Mouse (Mus musculus): ENCODE measurements at regions not wholly inside any gene's neighbourhood (a gene's known extent, or its start where the extent isn't known, plus 50 kb on each side); places are given as distances from the start of the nearest gene placed in this dataset.
A peak's percentile ranks its signal among the peaks of the same experiment; 100 is the strongest.

DNA sequence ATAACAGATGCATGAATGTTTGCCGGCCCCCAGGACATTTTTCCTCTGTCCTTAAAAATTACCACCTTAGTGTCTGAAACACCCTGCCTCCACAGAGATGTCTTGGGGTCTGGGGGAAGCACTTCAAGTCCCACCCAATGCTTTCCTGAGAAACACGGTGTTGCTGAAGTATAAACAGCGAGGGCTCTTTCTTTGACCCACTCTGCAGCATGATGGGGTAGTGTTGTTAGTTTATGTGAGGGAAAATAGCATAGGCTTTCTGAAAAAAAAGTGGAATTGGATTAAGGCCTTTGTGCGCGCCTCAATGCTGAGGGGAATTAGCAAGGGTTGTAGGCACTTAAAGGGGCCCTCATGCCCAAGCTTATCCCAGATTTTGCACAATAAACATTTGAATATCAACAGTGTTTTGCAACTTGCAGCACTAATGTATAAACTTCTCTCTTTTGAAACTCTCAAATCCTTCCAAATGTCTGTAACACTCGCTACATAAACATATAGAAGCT is 201.8 kb downstream of the Nr2f2 start:
- H3K4me3 ChIP-seq (ENCODE audit: low read length) = no peak overlapping the region
- WGBS = 59% methylated on average over 6 of the region's 6 CpGs
- H3K4me1 ChIP-seq (ENCODE audit: control insufficient read depth, insufficient read depth, low read length) = no peaks in the 10 kb centered on the region
- no peak overlapping the region for H3K4me2 ChIP-seq (ENCODE audit: low read depth, low read length)
- H3K27ac ChIP-seq (ENCODE audit: low read length) = no peak overlapping the region
- no peak for ATAC-seq (replicated peaks; ENCODE audit: extremely low read depth, insufficient read depth, low FRiP score)
- no peaks in the 10 kb centered on the region for H3K27me3 ChIP-seq (ENCODE audit: control insufficient read depth, insufficient read depth, low read length)
- no peaks in the 10 kb centered on the region for H3K36me3 ChIP-seq (ENCODE audit: control insufficient read depth, insufficient read depth)
- no peaks in the 10 kb centered on the region for H3K9me3 ChIP-seq (replicated peaks; ENCODE audit: control insufficient read depth, low read length)
- H3K9ac ChIP-seq (ENCODE audit: low read length) = no peak overlapping the region

DNA sequence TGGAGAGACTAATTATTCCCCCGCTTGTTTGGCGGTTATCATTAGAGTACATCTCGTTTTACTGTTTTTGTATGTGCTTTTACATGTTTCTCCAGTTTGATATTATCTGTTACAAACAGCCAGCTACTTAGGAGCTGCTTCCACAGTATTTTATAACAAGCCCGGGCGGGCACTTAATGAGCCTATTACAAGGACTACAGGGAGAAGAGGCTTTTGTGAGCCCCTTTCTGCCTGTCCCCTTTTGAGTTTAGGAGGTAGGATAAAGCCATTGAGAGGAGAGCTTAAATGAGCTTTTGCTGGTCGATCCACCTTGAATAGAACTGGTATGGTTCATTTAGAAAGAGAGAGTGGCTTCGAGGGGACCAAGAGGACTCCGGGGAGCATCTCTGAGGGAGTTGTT is 208.0 kb downstream of the Nr2f2 start:
- ATAC-seq (replicated peaks; ENCODE audit: extremely low read depth, insufficient read depth, low FRiP score) = no peak
- Histone ChIP-seq H3K9me3 (replicated peaks; ENCODE audit: control insufficient read depth, low read length) (no peaks in the 10 kb centered on the region), H3K9ac (ENCODE audit: low read length) (no peak overlapping the region), H3K4me1 (ENCODE audit: control insufficient read depth, insufficient read depth, low read length) (no peaks in the 10 kb centered on the region), H3K36me3 (ENCODE audit: control insufficient read depth, insufficient read depth) (no peaks in the 10 kb centered on the region), H3K27me3 (ENCODE audit: control insufficient read depth, insufficient read depth, low read length) (no peaks in the 10 kb centered on the region), H3K27ac (ENCODE audit: low read length) (no peak overlapping the region), H3K4me2 (ENCODE audit: low read depth, low read length) (no peak overlapping the region), H3K4me3 (ENCODE audit: low read length) (no peak overlapping the region)
- 81% methylated on average over 8 of the region's 8 CpGs for WGBS

DNA sequence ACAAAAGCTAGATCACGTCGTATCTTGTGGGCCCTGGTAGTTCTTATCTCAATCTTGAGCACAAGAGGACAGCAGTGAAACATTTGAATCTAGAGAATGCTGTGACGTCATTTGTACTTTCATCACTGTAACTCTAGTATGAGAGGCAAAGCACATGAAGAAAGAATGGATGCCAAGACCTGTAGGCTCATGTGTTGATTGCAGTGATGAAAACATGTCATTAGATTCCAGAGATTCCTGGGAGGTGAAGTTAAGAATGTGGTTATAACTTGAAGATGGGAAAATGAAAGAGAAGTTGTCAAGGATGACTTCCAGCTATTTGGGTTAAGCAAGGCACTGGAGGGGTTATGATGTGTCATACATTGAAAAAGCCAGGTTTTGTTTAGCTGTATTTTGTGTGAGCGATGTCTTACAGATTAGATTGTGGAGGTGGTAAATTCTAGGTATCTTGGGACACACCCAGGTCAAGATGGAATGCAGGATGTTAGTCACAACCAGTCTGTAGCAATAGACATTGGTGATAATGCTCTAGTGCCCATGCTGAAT is 221.7 kb downstream of the Nr2f2 start:
- 44% methylated on average over 4 of the region's 4 CpGs for WGBS
- Histone ChIP-seq H3K9me3 (replicated peaks; ENCODE audit: control insufficient read depth, low read length) (no peaks in the 10 kb centered on the region), H3K36me3 (ENCODE audit: control insufficient read depth, insufficient read depth) (no peaks in the 10 kb centered on the region), H3K4me1 (ENCODE audit: control insufficient read depth, insufficient read depth, low read length) (no peaks in the 10 kb centered on the region), H3K27me3 (ENCODE audit: control insufficient read depth, insufficient read depth, low read length) (no peaks in the 10 kb centered on the region), H3K9ac (ENCODE audit: low read length) (no peak overlapping the region), H3K4me3 (ENCODE audit: low read length) (no peak overlapping the region), H3K4me2 (ENCODE audit: low read depth, low read length) (no peak overlapping the region), H3K27ac (ENCODE audit: low read length) (no peak overlapping the region)
- ATAC-seq (replicated peaks; ENCODE audit: extremely low read depth, insufficient read depth, low FRiP score) = no peak

DNA sequence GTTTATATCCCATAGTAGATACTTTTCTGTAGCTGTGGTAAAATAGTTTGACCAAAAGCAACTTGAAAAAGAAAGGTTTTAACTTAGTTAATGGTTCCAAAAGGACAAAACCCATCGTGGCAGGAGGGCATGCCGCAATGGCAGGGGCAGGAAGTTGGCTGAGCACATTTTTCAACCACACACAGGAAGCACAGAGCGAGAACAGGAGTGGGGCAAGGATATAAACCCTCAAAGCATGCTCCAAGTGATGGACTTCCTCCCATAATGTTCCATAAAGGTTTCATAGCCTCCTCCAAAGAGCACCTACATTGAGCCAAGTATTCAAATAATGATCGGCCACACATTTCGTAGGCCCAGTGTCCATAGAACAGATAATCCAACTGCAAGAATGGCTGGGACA is 229.7 kb downstream of the Nr2f2 start:
- Histone ChIP-seq H3K9me3 (replicated peaks; ENCODE audit: control insufficient read depth, low read length) (no peaks in the 10 kb centered on the region), H3K27me3 (ENCODE audit: control insufficient read depth, insufficient read depth, low read length) (no peaks in the 10 kb centered on the region), H3K4me2 (ENCODE audit: low read depth, low read length) (no peak overlapping the region), H3K27ac (ENCODE audit: low read length) (no peak overlapping the region), H3K36me3 (ENCODE audit: control insufficient read depth, insufficient read depth) (no peaks in the 10 kb centered on the region), H3K9ac (ENCODE audit: low read length) (no peak overlapping the region), H3K4me1 (ENCODE audit: control insufficient read depth, insufficient read depth, low read length) (no peaks in the 10 kb centered on the region), H3K4me3 (ENCODE audit: low read length) (no peak overlapping the region)
- 80% methylated on average over 5 of the region's 5 CpGs for WGBS
- no peak for ATAC-seq (replicated peaks; ENCODE audit: extremely low read depth, insufficient read depth, low FRiP score)

DNA sequence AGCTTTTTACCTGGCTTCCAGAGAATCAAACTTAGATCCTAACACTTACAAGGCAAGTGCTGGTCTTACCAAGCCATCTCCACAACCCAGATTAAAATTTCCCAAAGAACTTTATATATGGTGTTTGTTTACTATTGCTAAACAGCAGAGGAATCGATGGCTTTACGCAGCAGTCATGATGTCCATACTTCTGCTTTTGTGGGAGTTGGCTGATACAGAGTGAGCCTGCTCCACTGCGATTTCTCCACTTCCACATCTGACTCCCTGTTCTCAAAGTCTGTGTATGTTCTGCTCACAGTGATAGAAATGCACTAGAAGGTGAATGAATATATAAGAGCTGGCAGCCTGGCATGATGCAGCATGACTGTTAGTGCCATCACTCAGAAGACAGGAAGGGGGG is 231.1 kb downstream of the Nr2f2 start:
- no peaks in the 10 kb centered on the region for H3K36me3 ChIP-seq (ENCODE audit: control insufficient read depth, insufficient read depth)
- no peak overlapping the region for H3K27ac ChIP-seq (ENCODE audit: low read length)
- H3K4me3 ChIP-seq (ENCODE audit: low read length) = no peak overlapping the region
- no peak overlapping the region for H3K4me2 ChIP-seq (ENCODE audit: low read depth, low read length)
- no peaks in the 10 kb centered on the region for H3K27me3 ChIP-seq (ENCODE audit: control insufficient read depth, insufficient read depth, low read length)
- no peaks in the 10 kb centered on the region for H3K9me3 ChIP-seq (replicated peaks; ENCODE audit: control insufficient read depth, low read length)
- no peak for ATAC-seq (replicated peaks; ENCODE audit: extremely low read depth, insufficient read depth, low FRiP score)
- no peaks in the 10 kb centered on the region for H3K4me1 ChIP-seq (ENCODE audit: control insufficient read depth, insufficient read depth, low read length)
- 82% methylated on average over 3 of the region's 3 CpGs for WGBS
- H3K9ac ChIP-seq (ENCODE audit: low read length) = no peak overlapping the region

DNA sequence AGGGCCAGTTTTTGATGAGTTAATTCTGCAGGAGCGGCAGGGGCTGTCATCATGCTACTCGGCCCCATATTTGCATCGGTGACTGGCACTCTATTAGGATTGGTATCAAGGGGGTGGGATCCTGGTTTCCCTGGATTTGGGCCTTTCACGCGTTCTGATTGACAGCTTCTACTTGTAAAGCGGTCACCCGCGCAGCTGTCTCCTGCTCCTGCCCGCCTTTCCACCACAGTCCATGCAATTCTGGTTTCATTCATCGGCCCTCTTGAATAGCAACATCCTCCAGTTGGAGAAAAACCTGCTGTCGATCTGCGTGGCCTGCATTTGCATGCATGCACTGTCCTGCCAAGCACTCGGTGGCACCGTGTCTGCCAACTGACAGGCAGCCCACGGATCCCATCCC is 236.6 kb downstream of the Nr2f2 start:
- WGBS = 76% methylated on average over 15 of the region's 15 CpGs
- no peaks in the 10 kb centered on the region for H3K36me3 ChIP-seq (ENCODE audit: control insufficient read depth, insufficient read depth)
- H3K4me2 ChIP-seq (ENCODE audit: low read depth, low read length) = no peak overlapping the region
- no peak overlapping the region for H3K27ac ChIP-seq (ENCODE audit: low read length)
- ATAC-seq (replicated peaks; ENCODE audit: extremely low read depth, insufficient read depth, low FRiP score) = no peak
- H3K4me1 ChIP-seq (ENCODE audit: control insufficient read depth, insufficient read depth, low read length) = no peaks in the 10 kb centered on the region
- H3K9ac ChIP-seq (ENCODE audit: low read length) = no peak overlapping the region
- no peaks in the 10 kb centered on the region for H3K27me3 ChIP-seq (ENCODE audit: control insufficient read depth, insufficient read depth, low read length)
- no peaks in the 10 kb centered on the region for H3K9me3 ChIP-seq (replicated peaks; ENCODE audit: control insufficient read depth, low read length)
- no peak overlapping the region for H3K4me3 ChIP-seq (ENCODE audit: low read length)

DNA sequence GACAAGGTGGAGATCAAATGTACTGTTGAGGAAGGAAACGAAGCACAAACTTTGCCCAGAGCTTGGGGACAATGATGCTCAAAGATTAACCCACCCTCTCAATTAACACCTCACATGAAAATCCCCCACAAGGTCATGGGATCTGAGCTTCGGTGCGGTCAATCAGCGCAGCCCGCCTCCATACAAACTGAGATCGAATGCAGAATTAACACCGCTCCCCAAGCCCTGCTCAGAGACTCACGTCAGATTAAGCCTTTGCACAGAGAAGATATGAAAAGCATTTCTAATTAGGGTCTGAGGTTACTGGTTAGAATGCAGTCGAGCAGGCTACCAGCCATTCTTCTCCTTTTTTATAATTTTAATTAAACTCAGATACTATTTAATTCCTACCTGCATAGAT is 243.7 kb downstream of the Nr2f2 start:
- Histone ChIP-seq H3K4me2 (ENCODE audit: low read depth, low read length) (no peak overlapping the region), H3K36me3 (ENCODE audit: control insufficient read depth, insufficient read depth) (no peaks in the 10 kb centered on the region), H3K4me3 (ENCODE audit: low read length) (no peak overlapping the region), H3K4me1 (ENCODE audit: control insufficient read depth, insufficient read depth, low read length) (no peaks in the 10 kb centered on the region), H3K27ac (ENCODE audit: low read length) (no peak overlapping the region), H3K9ac (ENCODE audit: low read length) (no peak overlapping the region), H3K9me3 (replicated peaks; ENCODE audit: control insufficient read depth, low read length) (no peaks in the 10 kb centered on the region), H3K27me3 (ENCODE audit: control insufficient read depth, insufficient read depth, low read length) (peaks cover 3% of the 10 kb centered on the region; the same call in 1 of the 2 replicates)
- no peak for ATAC-seq (replicated peaks; ENCODE audit: extremely low read depth, insufficient read depth, low FRiP score)
- 77% methylated on average over 9 of the region's 9 CpGs for WGBS

DNA sequence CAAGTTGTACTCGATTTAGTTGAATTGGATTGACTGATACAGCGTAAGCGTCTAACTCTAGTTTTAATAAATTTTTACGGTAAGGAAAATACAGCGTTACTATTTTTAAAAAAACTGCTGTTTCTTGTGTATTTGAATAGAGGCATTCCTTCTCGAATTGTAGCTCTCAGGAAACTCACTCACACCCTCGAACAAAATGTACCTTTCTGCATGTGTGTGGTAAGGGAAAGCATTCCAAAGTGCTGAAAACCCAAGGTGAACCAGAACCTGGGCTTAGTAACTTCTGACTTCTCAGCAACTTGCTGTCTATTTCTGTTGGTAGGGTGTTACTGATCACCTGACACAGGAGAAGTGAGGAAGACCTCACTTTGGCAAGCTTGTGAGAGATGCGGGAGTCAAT is 247.0 kb downstream of the Nr2f2 start:
- peaks cover 9% of the 10 kb centered on the region for H3K27me3 ChIP-seq (ENCODE audit: control insufficient read depth, insufficient read depth, low read length)
- no peak for ATAC-seq (replicated peaks; ENCODE audit: extremely low read depth, insufficient read depth, low FRiP score)
- H3K27ac ChIP-seq (ENCODE audit: low read length) = no peak overlapping the region
- no peak overlapping the region for H3K4me3 ChIP-seq (ENCODE audit: low read length)
- no peak overlapping the region for H3K4me2 ChIP-seq (ENCODE audit: low read depth, low read length)
- 77% methylated on average over 8 of the region's 8 CpGs for WGBS
- H3K36me3 ChIP-seq (ENCODE audit: control insufficient read depth, insufficient read depth) = no peaks in the 10 kb centered on the region
- no peak overlapping the region for H3K9ac ChIP-seq (ENCODE audit: low read length)
- H3K4me1 ChIP-seq (ENCODE audit: control insufficient read depth, insufficient read depth, low read length) = no peaks in the 10 kb centered on the region
- H3K9me3 ChIP-seq (replicated peaks; ENCODE audit: control insufficient read depth, low read length) = no peaks in the 10 kb centered on the region

DNA sequence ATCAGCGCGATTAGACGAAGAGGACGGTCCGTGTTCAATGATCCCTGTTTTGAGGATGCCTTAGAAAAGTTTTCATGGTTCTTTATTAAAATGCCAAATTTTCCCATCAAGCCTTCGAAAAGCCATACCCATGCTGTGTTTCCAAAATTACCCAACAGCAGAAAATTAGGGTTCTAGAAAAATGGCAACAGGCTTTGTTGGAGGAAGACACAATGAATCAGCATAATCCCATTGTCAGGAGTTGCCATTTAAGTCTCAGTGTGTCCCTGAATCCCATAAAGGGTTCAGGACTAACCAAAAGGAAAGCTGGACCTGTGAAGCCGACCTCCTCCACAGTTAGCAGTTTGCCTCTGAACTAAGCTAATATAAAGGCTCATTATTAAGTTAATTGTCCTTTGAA is 247.6 kb downstream of the Nr2f2 start:
- H3K9me3 ChIP-seq (replicated peaks; ENCODE audit: control insufficient read depth, low read length) = no peaks in the 10 kb centered on the region
- H3K4me1 ChIP-seq (ENCODE audit: control insufficient read depth, insufficient read depth, low read length) = no peaks in the 10 kb centered on the region
- WGBS = 44% methylated on average over 7 of the region's 7 CpGs
- H3K4me2 ChIP-seq (ENCODE audit: low read depth, low read length) = peak overlapping the region; percentile 67
- no peak overlapping the region for H3K9ac ChIP-seq (ENCODE audit: low read length)
- no peak overlapping the region for H3K27ac ChIP-seq (ENCODE audit: low read length)
- H3K36me3 ChIP-seq (ENCODE audit: control insufficient read depth, insufficient read depth) = no peaks in the 10 kb centered on the region
- H3K27me3 ChIP-seq (ENCODE audit: control insufficient read depth, insufficient read depth, low read length) = peaks cover 9% of the 10 kb centered on the region
- H3K4me3 ChIP-seq (ENCODE audit: low read length) = peak overlapping the region; percentile 46
- no peak for ATAC-seq (replicated peaks; ENCODE audit: extremely low read depth, insufficient read depth, low FRiP score)

All from heart, embryonic 16.5 days (tissue).